Mouse (Mus musculus): ENCODE measurements around the gene Smarcb1. TPM values are rescaled to one million over a fixed set of nuclear protein-coding genes. Genes with fewer than 3 reads are reported as not detected.

Gene Smarcb1
- 41.2 and 53.1 TPM in 2 replicates for polyA plus RNA-seq (2012; rRNA removed)

DNA sequence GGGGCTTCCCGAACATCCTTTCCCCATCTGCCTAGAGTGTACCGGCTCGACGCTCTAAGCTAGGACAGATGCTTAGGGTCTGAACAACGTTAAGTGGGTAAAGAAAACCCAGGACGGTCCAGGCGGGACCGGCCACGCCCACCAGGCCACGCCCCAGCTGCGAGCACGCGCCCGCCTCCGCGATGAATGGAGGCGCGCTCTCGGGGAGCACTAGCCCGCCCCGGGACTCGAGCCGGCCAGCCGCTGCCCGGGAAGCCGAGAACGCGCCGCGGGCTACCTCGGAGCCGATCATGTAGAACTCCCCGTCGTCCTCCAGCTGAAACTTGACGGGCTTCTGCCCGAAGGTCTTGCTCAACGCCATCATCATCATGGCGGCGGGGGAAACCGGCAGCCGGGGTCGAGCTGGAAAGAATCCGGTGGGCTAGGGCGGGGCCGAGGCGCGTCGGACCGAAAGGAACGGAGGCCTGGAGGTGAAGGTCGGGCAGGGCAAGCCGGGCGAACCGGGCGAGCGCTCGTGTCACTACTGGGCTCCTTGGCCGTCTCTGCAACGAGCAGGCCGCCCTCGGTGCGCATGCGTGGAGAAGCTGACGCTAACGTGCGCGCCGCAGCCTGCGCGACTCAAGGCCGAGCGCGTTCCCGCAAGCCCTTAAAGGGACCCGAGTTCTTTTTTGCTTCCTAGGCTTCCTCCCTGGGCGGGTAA, at the start of gene Smarcb1:
Gene Smarcb1 (minus strand): TSS at position 592 of the 700 bp plus-strand sequence.
- WGBS = under 1% methylated on average over 76 of the region's 76 CpGs
- Histone ChIP-seq H3K4me3 (replicated peaks; ENCODE audit: extremely low read depth, low read depth, low read length) (peak within 1 kb of the TSS; percentile 89), H3K4me1 (ENCODE audit: control insufficient read depth, insufficient read depth, low read length) (peaks cover 9% of the 10 kb centered on the region)
- TF ChIP-seq POLR2A (IDR thresholded peaks at IDR 0.05; ENCODE audit: borderline replicate concordance, extremely low read depth, low read depth, low read length) (peak; percentile 76; the same call in 1 of the 2 replicates), CTCF (IDR thresholded peaks at IDR 0.05; ENCODE audit: insufficient read depth, low read length) (no peak)
- DNase-seq = peak; percentile 94

DNA sequence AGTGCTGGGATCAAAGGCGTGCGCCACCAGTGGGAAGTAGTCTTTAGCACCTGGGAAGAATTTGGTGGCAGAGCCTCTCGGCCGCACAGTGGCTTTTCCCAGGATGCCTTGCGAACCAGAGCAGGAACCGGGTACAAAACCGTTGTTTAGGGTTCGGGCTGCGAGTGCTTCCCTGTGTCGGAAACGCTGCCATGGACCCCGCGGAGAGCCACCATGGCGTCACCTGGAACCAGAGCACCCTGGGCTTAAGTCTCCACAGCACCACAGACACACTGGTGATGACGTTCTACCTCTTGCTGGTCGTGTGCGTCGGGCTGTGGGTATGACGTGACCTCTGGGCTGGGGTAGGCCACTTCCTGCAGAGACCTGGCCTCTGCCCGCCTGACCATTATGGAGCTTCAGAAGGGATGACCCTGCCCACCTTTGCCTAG, 33.0 kb upstream of the Smarcb1 start, which contains the start of gene Gm5134:
Gene Gm5134 (plus strand): TSS at position 134 of the 431 bp plus-strand sequence.
- no peak for TF ChIP-seq CTCF (IDR thresholded peaks at IDR 0.05; ENCODE audit: insufficient read depth, low read length)
- TF ChIP-seq POLR2A (IDR thresholded peaks at IDR 0.05; ENCODE audit: borderline replicate concordance, extremely low read depth, low read depth, low read length) = no peak
- Histone ChIP-seq H3K4me3 (replicated peaks; ENCODE audit: extremely low read depth, low read depth, low read length) (peak within 1 kb of the TSS; percentile 6), H3K4me1 (ENCODE audit: control insufficient read depth, insufficient read depth, low read length) (peaks cover 6% of the 10 kb centered on the region; the same call in 1 of the 2 replicates)
- no peak for DNase-seq
- WGBS = 22% methylated on average over 20 of the region's 20 CpGs

DNA sequence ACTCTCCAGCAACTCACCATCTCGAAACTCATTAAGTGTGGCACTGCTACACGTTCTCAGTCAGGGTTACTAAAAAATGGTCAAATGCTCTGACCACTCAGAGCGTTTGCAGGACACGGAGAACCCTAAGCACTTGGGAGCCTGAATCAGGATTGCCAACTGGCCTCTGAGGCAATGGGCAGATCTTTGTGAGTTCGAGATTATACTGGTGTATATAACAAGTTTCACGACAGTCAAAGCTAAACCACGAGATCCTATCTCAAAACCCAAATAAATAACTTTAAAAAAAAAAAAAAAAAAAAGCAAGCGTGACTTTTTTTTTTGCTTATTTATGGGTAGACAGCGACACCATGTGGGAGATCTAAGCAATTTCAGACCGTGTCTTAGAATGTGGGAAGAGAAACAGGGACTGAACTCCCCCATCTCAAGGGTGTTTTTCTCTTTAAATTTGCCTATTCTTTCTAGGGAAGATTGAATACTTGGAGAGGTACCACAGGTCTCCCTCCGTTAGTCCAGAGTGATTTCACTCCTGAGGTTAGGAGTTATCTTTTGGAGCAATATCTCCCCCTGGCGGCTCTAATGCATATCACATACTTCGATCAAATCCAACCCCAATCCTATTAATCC, 30.1 kb upstream of the Smarcb1 start:
- H3K4me3 ChIP-seq (replicated peaks; ENCODE audit: extremely low read depth, low read depth, low read length) = peak overlapping the region; percentile 28
- no peak for DNase-seq
- peak; percentile 27; the same call in 1 of the 2 replicates for TF ChIP-seq CTCF (IDR thresholded peaks at IDR 0.05; ENCODE audit: insufficient read depth, low read length)
- TF ChIP-seq POLR2A (IDR thresholded peaks at IDR 0.05; ENCODE audit: borderline replicate concordance, extremely low read depth, low read depth, low read length) = no peak
- H3K4me1 ChIP-seq (ENCODE audit: control insufficient read depth, insufficient read depth, low read length) = peaks cover 6% of the 10 kb centered on the region; the same call in 1 of the 2 replicates
- WGBS = 2% methylated on average over 13 of the region's 13 CpGs

DNA sequence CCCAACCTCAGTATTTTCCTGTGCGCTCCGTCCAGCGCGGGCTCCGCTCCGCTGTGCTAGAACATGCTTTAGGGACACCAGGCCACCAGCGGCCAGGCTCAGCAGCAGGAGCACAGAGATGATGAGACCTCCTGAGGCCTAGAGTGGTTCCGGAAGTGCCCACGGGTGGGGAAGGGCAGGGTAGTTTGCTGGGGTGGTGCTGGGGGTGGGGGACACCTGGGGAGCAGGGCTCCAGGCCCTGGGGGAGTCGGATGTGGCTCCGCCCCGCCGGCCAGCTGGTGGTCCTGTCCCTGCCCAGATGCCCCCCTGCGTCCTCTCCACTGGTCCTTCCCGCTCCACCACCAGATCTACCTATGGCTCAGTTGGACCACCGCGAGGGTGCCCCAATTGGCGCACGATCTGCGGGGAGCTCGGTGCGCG, 29.4 kb upstream of the Smarcb1 start:
- H3K4me1 ChIP-seq (ENCODE audit: control insufficient read depth, insufficient read depth, low read length) = peaks cover 6% of the 10 kb centered on the region; the same call in 1 of the 2 replicates
- TF ChIP-seq CTCF (IDR thresholded peaks at IDR 0.05; ENCODE audit: insufficient read depth, low read length) (no peak), POLR2A (IDR thresholded peaks at IDR 0.05; ENCODE audit: borderline replicate concordance, extremely low read depth, low read depth, low read length) (peak; percentile 25; the same call in 1 of the 2 replicates)
- WGBS = 8% methylated on average over 23 of the region's 23 CpGs
- H3K4me3 ChIP-seq (replicated peaks; ENCODE audit: extremely low read depth, low read depth, low read length) = peak overlapping the region; percentile 25
- no peak for DNase-seq

DNA sequence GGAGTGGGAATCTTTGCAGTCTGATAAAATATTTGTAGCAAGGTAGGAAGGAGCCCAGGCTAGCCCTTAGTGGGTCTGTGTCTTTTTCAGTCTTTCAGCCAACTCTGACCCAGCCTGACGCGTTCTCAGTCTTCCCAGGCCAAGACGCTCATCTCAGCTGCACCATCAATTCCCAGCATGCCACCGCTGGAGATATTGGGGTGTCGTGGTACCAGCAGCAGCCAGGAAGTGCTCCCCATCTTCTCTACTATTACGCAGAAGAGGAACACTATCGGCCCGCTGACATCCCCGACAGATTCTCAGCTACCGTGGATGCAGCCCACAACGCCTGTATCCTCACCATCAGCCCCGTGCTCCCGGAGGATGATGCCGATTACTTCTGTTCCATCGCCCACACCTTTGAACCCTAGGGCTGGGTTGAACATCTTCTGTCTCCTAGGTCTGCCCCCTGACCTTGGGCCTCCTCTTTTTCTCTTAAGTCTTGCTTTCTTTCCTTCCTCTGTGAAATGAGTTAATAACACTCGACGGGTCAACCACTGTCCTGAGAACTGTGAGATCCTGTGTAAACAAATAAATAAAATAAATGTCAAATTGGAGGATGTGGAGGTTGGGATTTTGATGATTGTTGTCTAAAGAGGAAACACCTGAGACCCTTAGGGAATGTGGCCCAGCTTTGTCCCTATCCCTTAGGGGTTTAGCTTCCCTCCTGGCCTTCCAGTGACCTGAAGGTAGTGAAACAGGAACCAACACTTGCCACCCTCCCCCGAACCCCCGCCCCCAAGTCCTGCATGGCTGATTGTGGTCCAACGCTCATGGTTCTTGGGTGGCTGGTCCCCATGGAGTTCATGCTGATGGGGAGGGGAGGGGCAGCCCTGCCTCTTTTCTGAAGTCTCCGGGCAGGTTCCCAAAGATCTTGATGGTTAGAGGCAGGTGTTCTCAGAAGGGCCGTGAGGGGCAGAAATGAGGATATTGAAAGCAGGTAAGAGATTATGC, 27.9 kb upstream of the Smarcb1 start:
- TF ChIP-seq POLR2A (IDR thresholded peaks at IDR 0.05; ENCODE audit: borderline replicate concordance, extremely low read depth, low read depth, low read length) = no peak
- no peak for TF ChIP-seq CTCF (IDR thresholded peaks at IDR 0.05; ENCODE audit: insufficient read depth, low read length)
- Histone ChIP-seq H3K4me3 (replicated peaks; ENCODE audit: extremely low read depth, low read depth, low read length) (no peak overlapping the region), H3K4me1 (ENCODE audit: control insufficient read depth, insufficient read depth, low read length) (peaks cover 9% of the 10 kb centered on the region; the same call in 1 of the 2 replicates)
- no peak for DNase-seq
- 70% methylated on average over 22 of the region's 22 CpGs for WGBS

DNA sequence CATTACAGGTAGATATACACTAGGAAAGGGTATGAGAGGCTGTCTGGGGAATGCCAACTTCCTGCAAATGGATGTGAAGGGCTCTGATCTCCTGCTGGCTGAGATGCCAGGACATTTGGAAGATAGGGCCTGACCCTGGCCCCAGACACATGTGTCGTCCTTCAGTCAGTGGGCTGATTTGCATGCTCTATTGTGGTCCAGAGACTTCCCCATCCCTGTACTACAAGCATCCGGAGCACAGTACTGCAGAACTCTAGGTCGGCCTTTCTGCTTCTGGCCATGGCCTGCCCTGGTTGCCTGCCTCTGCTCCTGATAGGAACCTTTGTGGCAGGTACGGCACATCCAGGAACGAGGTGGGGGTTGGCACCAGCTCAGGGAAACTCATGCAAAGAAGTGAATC, 26.7 kb upstream of the Smarcb1 start:
- Histone ChIP-seq H3K4me1 (ENCODE audit: control insufficient read depth, insufficient read depth, low read length) (peaks cover 9% of the 10 kb centered on the region; the same call in 1 of the 2 replicates), H3K4me3 (replicated peaks; ENCODE audit: extremely low read depth, low read depth, low read length) (no peak overlapping the region)
- no peak for DNase-seq
- TF ChIP-seq POLR2A (IDR thresholded peaks at IDR 0.05; ENCODE audit: borderline replicate concordance, extremely low read depth, low read depth, low read length) = no peak
- TF ChIP-seq CTCF (IDR thresholded peaks at IDR 0.05; ENCODE audit: insufficient read depth, low read length) = no peak
- WGBS = 68% methylated on average over 5 of the region's 5 CpGs

DNA sequence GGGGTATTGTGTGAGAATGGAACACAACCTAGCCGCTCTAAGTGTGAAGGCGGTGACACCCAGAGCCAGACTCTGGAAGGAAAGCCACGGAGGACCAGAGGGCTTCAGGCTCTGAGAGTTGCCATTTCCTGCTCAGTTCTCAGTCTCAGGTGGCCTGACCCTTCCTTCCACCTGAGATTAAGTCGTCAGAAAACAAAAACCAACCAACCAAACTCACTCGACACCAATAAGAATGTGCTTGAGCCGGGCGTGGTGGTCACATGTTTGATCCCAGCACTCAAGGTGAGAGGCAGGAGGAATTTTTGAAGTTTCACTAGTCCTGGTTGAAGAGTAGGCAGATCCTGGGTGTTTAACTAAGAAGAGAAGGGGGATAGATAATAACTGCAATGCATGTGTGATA, 24.5 kb upstream of the Smarcb1 start:
- DNase-seq = no peak
- WGBS = 65% methylated on average over 7 of the region's 7 CpGs

DNA sequence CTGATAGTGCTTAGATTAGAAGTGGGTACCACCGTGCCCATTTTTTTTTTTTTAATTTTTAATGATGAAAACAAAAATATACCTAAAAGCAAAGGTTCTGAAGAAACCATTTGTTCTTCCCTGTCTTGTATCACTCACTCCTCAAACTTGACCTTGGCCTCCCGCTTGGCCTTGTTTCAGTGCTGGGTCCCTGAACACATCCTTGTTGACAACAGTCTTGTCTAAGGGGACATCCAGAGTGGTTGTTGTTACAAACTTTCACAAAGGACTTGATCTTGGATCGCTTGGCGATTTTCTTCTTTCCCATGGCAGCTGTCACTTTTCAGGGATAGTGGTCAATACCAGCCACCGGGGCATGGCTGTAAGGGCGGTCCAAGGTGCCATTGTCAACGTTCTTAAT, 23.8 kb upstream of the Smarcb1 start:
- 80% methylated on average over 7 of the region's 7 CpGs for WGBS
- no peak overlapping the region for H3K4me3 ChIP-seq (replicated peaks; ENCODE audit: extremely low read depth, low read depth, low read length)
- TF ChIP-seq POLR2A (IDR thresholded peaks at IDR 0.05; ENCODE audit: borderline replicate concordance, extremely low read depth, low read depth, low read length) (no peak), CTCF (IDR thresholded peaks at IDR 0.05; ENCODE audit: insufficient read depth, low read length) (no peak)
- peaks cover 3% of the 10 kb centered on the region; the same call in 1 of the 2 replicates for H3K4me1 ChIP-seq (ENCODE audit: control insufficient read depth, insufficient read depth, low read length)
- DNase-seq = no peak

More for the DNA sequence above, 24.5 kb upstream of the Smarcb1 start:
- no peak overlapping the region for H3K4me3 ChIP-seq (replicated peaks; ENCODE audit: extremely low read depth, low read depth, low read length)
- H3K4me1 ChIP-seq (ENCODE audit: control insufficient read depth, insufficient read depth, low read length) = peaks cover 4% of the 10 kb centered on the region; the same call in 1 of the 2 replicates
- TF ChIP-seq CTCF (IDR thresholded peaks at IDR 0.05; ENCODE audit: insufficient read depth, low read length) (no peak), POLR2A (IDR thresholded peaks at IDR 0.05; ENCODE audit: borderline replicate concordance, extremely low read depth, low read depth, low read length) (peak; percentile 48; the same call in 1 of the 2 replicates)

Measured in lung, adult 2 months (tissue).